Mouse (Mus musculus): Measurements from ENCODE around the gene Tusc2.

DNA sequence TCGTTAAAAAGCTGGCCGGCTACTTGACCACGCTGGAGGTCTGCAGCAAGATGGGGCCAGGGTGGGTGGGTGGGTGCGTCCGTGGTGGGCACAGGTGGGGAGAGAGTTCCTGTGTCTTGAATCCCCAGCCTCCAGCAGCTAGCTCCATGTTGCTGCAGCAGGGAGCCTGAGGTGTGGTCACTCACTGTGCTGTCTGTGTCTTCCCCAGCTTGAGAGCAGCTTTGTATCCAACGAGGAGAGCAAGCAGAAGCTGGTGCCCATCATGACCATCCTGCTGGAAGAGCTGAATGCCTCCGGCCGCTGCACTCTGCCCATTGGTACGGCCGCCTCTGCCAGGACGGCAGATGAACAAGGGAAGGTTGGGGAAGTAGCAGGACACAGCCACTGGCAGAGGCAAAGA is 19.8 kb upstream of the Tusc2 start:
- TF ChIP-seq CTCF (IDR thresholded peaks at IDR 0.05; ENCODE audit: low read depth, low read length): no peak
- TF ChIP-seq POLR2A (IDR thresholded peaks at IDR 0.05; ENCODE audit: extremely low read depth, insufficient read depth, low read length): no peak
